Mouse (Mus musculus) hindlimb bud, embryonic 11.5 days (tissue): ENCODE measurements around the gene Srrm3.
A peak's percentile ranks its signal among the peaks of the same experiment; 100 is the strongest.

Experiments
- DNase-seq: peaks from one replicate; pipeline ENCODE4 v3.0.0-alpha.2; 2012; ENCODE audit warnings: low read depth, low spot score; ENCODE audit errors: extremely low spot score

Srrm3 gene

DNA sequence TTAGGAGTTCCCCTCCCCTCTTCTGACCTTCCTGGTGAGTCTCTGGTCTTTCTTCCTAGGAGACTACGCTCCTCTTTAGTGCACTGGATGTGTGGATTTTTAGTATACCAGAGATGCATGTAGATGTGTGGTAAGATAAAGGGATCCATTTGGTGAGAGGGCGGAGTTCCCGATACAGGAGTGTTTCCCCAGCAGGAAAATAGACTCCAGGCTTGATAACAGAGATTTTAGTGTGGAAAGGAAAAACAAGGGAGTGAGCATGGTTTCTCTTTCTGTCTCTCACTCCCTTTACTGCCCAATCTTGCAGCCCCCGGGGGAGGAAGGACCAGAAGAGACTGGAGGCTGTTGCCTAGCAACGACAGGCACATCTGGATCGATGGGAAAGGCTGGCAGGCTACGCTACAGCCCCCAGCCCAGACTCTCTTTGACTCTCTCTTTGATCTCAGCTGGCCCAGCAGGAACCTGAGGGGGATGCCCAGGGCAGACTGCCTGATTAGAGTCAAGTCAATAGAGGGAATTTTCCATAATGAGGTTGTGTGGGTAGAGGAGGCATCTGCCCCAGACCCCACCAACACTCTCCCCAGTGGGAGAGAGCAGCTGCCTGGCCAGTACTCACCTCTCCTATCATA lies 15.7 kb downstream of the Srrm3 start:
- no peak for DNase-seq

GRCm38 (mm10) chr5:135824517-135824916 lies 17.8 kb downstream of the Srrm3 start:
- DNase-seq = no peak

- no peak for DNase-seq
These were observed 19.5 kb downstream of the Srrm3 start for GRCm38 (mm10) chr5:135826225-135826624.

- DNase-seq = no peak
These were observed 22.7 kb downstream of the Srrm3 start for GRCm38 (mm10) chr5:135829381-135829780.

GRCm38 (mm10) chr5:135832729-135833128 lies 26.0 kb downstream of the Srrm3 start:
- no peak for DNase-seq

- DNase-seq = peak; percentile 20
These were observed 28.2 kb downstream of the Srrm3 start for GRCm38 (mm10) chr5:135834769-135835491.

DNA sequence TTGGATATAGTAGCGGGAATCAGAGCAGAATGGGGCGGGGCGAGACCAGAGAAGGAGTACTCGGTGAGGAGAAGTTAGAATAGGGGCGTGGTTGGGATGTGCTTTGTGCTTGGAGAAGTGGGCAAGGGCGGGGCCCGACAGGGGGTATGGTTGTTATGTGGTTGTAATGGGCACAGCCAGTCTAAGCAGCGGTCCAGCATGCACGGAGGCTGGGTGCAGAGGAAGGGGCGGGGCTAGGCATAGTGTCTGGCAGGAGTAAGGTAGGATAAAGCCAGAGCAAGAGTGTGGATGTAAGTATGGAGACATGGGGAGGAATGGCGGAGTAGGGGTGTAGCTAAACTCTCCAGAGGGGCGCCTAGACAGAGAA lies 28.8 kb downstream of the Srrm3 start:
- DNase-seq = no peak

GRCm38 (mm10) chr5:135835981-135836380 lies 29.3 kb downstream of the Srrm3 start:
- DNase-seq = no peak

DNA sequence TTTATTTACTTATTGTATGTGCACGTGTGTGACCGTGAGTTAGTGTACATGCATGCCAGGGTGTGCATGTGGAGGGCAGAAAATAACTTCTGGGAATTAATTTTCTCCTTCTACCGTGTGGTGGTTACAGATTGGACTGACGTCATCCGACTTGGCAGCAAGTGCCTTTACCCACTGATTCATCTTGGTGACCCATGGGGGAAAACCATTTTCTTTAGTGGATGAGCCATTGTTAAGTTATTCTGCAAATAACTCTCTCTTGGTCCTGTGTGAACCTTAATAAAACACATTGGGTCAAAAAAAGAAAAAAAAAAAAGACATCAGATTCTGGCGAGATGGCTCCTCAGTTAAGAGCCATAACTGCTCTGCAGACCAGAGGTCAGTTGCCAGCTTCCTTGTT lies 35.0 kb downstream of the Srrm3 start:
- DNase-seq = no peak

GRCm38 (mm10) chr5:135843418-135843817 lies 36.7 kb downstream of the Srrm3 start:
- no peak for DNase-seq

- no peak for DNase-seq
These were observed 39.1 kb downstream of the Srrm3 start for GRCm38 (mm10) chr5:135845676-135846320.

DNA sequence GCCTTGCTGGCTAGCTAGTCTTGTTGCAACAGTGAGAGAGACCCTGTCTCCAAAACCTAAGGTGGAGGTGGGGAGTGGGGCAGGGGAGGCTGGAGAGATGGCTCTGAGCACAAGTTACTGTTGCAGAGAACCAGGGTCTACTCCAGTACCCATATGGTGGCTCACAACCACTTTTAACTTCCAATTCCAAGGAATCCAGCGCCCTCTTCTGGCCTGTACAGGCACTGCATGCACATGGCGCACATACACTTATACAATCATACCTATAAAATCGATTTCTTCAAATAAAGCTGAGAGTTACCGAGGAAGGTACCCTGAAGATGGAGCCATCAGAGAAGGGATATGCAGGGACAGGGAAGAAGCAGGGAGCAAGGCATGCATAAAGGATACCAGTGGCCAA lies 40.8 kb downstream of the Srrm3 start:
- no peak for DNase-seq

- DNase-seq = no peak
These were observed 41.2 kb downstream of the Srrm3 start for GRCm38 (mm10) chr5:135847881-135848280.

GRCm38 (mm10) chr5:135851024-135851423 lies 44.3 kb downstream of the Srrm3 start:
- no peak for DNase-seq

- no peak for DNase-seq
These were observed 44.8 kb downstream of the Srrm3 start for GRCm38 (mm10) chr5:135851481-135851880.

DNA sequence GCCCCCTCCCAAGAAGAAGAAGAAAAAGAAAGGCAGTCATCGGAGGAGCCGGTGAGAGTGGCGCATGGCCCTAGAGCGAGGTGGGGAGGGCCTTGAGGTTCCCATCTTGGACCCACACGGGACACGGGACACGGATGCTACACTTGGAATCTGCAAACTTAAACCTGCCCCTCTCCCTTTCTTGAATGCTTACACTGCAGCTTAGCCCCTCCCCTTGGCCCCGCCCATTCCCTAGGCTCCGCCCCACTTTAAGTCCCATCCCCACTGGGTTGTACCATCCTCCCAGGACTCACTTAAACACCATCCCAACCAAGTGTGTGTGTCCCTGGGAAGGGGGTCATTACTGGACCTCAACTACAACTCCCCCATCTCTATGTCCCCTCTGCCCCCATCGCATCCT lies 45.7 kb downstream of the Srrm3 start:
- no peak for DNase-seq

- DNase-seq = no peak
These were observed 47.0 kb downstream of the Srrm3 start for GRCm38 (mm10) chr5:135853731-135854130.

DNA sequence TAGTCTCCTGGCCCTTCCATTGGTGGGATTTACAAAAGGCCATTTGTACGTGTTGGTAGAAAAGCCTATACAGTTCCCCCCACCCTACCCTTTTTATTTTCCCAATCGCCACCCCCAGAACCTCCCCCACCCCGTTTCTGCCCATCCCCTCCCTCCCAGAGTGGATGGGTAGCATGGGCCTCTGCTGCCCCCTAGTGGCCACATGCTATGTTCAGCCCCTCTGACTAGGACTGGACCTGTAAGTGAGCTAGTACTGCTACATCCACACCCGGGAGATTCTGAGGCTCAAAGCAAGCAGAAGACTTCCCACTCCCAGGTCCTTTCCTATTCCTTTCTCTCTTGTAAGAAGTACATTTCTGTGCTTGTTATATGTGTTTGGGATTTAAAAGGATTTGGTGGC lies 48.5 kb downstream of the Srrm3 start:
- no peak for DNase-seq

GRCm38 (mm10) chr5:135866662-135867061 lies 60.0 kb downstream of the Srrm3 start:
- no peak for DNase-seq

DNA sequence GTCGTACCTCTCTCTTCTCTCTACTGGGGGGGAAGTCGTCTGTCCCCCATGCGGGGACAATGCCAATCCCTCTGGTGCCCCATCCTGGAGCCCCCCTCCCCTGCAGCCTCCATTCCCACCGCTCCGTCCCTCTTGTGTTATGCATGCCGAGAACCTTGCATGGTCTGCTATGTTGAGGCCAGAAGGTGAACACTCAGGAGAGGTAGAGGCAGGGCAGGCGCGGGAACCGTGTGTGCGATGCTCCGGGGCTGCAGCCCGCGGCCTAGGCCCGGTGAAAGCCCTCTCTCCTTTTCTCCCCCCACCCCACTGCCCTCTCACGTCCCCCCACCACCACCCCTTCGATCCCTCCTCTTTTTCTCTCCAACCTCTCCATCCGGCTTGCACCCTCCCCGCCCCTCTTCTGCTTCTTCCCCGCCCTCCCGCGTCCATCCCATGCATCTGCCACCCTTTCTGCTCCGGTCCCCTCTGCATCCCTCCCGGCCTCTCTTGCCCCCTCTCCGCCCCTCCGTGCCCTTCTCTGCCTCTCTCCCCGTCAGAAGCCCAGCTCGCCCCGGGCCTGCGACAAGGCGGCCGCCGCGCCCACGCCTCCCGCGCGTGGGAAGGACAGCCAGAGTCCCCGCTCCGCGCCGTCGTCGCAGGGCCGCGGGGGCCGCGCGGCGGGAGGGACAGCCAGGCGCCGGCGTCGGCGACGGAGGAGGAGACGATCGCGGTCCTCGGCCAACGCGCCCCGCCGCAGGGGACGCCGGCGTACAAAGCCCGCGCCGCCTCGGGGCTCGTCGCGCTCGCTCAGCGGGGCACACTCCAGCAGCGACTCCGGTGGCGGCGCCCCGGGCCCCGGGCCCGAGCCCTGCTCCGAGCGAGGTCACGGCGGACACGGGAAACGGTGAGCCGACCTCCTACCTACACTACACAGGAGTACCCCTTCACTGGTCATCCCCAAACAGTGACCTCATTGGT lies 61.2 kb downstream of the Srrm3 start:
- DNase-seq = no peak

- DNase-seq = no peak
These were observed 62.0 kb downstream of the Srrm3 start for GRCm38 (mm10) chr5:135868653-135869052.
